Mouse (Mus musculus) hindbrain, embryonic 12.5 days (tissue): Measurements from ENCODE around the gene Opcml. TPM values are rescaled to one million over a fixed set of nuclear protein-coding genes. Genes with fewer than 3 reads are reported as not detected.

ENCODE experiments used
- ATAC-seq: fragments of 200-750 bp; cut with Nextera tagmentation; 2 replicates; pipeline ENCODE4 v1.8.0; 2017; ENCODE audit warnings: moderate TSS enrichment; ENCODE audit not compliant: low FRiP score
- H3K27ac ChIP-seq: fragments of 300-500 bp; sonication (generic); 2 replicates; pipeline ENCODE4 v1.5.1; 2016; ENCODE audit warnings: mild to moderate bottlenecking
- H3K27me3 ChIP-seq: fragments of 300-500 bp; sonication (generic); 2 replicates; pipeline ENCODE4 v1.6.1; 2016; ENCODE audit warnings: mild to moderate bottlenecking
- H3K36me3 ChIP-seq: fragments of 300-500 bp; sonication (generic); 2 replicates; pipeline ENCODE4 v1.6.1; 2016; ENCODE audit warnings: mild to moderate bottlenecking
- H3K4me1 ChIP-seq: fragments of 300-500 bp; sonication (generic); 2 replicates; pipeline ENCODE4 v1.6.1; 2016
- H3K4me2 ChIP-seq: fragments of 300-500 bp; sonication (generic); replicated peaks from 2 replicates; pipeline ENCODE4 v1.6.1; 2016; ENCODE audit warnings: mild to moderate bottlenecking
- H3K4me3 ChIP-seq: fragments of 300-500 bp; sonication (generic); 2 replicates; pipeline ENCODE4 v1.5.1; 2016; ENCODE audit warnings: mild to moderate bottlenecking
- H3K9ac ChIP-seq: fragments of 300-500 bp; sonication (generic); 2 replicates; pipeline ENCODE4 v1.6.1; 2016; ENCODE audit warnings: mild to moderate bottlenecking, moderate library complexity
- H3K9me3 ChIP-seq: fragments of 300-500 bp; sonication (generic); replicated peaks from 2 replicates; pipeline ENCODE4 v1.6.1; 2016; ENCODE audit warnings: mild to moderate bottlenecking
- WGBS: fragments of 180-500 bp; shearing (Covaris S2); methylation state at CpG from one replicate; pipeline ENCODE4 v1.1.7; 2016; 5-methylcytosine and 5-hydroxymethylcytosine counted together
- polyA plus RNA-seq: library from polyadenylated mRNA; unstranded; fragments of >200 nt; fragmentation: Nextera tagmentation; extraction: Ambion mirVana; gene quantifications from 2 replicates; pipeline ENCODE4 v1.2.1, GENCODE M21; 2016

The Opcml gene
- polyA plus RNA-seq, 1 experiment from 2014 or later, result 10.8 TPM

DNA sequence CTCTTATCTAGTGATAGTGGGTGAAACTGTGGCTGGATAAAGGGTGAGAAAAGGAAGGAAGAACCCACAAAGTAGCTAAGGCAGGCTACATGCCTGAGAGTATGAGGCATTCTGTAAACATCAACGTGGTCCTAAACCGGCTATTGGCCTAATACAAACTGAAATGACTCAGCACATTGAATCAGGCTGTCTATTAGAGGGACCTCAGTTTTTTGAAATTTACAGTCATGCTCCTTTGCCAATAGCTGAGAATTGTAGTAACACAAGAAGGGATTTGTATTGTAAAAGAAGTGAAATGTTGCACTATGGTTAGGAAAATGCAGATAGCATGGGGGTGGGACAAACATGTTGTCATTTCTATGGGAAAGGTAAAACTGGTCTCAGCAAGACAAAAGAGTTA is 10.4 kb downstream of the Opcml start:
- H3K4me3 ChIP-seq, result no peak overlapping the region
- ATAC-seq, result no peak
- H3K36me3 ChIP-seq, result no peaks in the 10 kb centered on the region
- no peak overlapping the region for H3K27ac ChIP-seq
- no peaks in the 10 kb centered on the region for H3K9me3 ChIP-seq
- H3K4me1 ChIP-seq, result no peaks in the 10 kb centered on the region
- H3K9ac ChIP-seq, result no peak overlapping the region
- H3K4me2 ChIP-seq, result no peak overlapping the region
- WGBS, result 84% methylated on average over 2 of the region's 2 CpGs
- H3K27me3 ChIP-seq, result no peaks in the 10 kb centered on the region

DNA sequence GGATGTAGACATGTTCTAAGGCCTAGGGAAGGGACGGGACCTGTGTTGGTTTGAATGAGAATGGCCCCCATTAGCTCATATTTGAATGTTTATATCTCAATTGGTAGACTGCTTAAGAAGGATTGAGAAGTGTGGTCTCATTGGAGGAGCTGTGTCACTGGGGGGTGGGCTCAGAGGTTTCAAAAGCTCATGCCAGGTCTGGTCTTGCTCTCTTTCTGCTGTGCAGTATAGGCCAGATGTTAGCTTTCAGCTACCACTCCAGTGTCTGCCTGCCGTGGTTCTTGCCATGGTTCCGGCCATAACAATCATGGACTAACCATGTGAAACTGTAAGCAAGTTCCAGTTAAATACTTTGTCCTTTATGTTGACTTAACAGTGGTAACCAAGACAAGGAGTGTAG is 11.2 kb downstream of the Opcml start:
- no peak overlapping the region for H3K9ac ChIP-seq
- no peak overlapping the region for H3K4me2 ChIP-seq
- no peaks in the 10 kb centered on the region for H3K9me3 ChIP-seq
- H3K4me3 ChIP-seq, result no peak overlapping the region
- no peaks in the 10 kb centered on the region for H3K4me1 ChIP-seq
- 88% methylated on average over 3 of the region's 3 CpGs for WGBS
- no peaks in the 10 kb centered on the region for H3K36me3 ChIP-seq
- H3K27ac ChIP-seq, result no peak overlapping the region
- no peaks in the 10 kb centered on the region for H3K27me3 ChIP-seq
- ATAC-seq, result no peak

DNA sequence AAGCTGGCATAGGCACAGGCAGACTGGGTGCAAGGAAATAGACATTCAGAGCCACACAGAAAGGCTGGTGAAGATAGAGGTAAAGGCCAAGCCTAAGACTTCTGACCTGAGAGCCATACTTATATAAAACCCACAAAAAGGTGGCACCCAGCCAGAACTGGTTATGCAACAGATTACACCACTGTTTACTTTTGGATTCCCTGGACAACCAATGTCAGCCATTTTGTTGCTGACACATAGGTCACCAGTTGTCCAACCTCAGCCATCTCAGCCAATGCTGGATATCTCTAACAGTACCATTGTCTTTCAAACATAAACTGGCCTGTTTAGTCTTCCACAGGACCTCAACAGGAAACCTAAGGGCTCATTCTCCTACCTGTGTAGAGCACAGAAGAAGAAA is 11.8 kb downstream of the Opcml start:
- H3K9me3 ChIP-seq, result no peaks in the 10 kb centered on the region
- H3K4me1 ChIP-seq, result no peaks in the 10 kb centered on the region
- H3K36me3 ChIP-seq, result no peaks in the 10 kb centered on the region
- no peaks in the 10 kb centered on the region for H3K27me3 ChIP-seq
- H3K9ac ChIP-seq, result no peak overlapping the region
- no peak overlapping the region for H3K27ac ChIP-seq
- no peak overlapping the region for H3K4me3 ChIP-seq
- no peak overlapping the region for H3K4me2 ChIP-seq
- no peak for ATAC-seq

DNA sequence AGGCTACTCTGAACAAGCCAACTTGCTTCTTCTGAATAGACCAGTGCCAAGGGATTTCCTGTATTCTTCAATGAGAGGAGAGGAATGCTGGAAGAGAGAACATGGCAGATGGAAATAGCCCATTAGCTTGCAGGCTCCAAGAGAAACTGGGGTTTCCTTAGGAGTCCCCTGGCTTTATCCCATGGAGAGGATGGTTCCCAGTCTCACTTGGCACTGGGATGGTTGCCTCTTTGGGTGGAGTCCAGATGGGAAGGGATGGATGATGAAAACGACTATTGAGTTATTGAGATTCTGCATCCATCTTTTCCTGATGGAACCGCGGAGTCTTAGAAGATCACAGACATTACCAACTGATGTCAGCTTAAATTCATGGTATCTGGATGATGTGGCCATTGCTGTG is 13.9 kb downstream of the Opcml start:
- H3K9ac ChIP-seq, result no peak overlapping the region
- no peaks in the 10 kb centered on the region for H3K9me3 ChIP-seq
- no peak for ATAC-seq
- H3K36me3 ChIP-seq, result no peaks in the 10 kb centered on the region
- H3K27ac ChIP-seq, result no peak overlapping the region
- H3K4me1 ChIP-seq, result no peaks in the 10 kb centered on the region
- 90% methylated on average over 3 of the region's 3 CpGs for WGBS
- H3K4me2 ChIP-seq, result no peak overlapping the region
- H3K27me3 ChIP-seq, result no peaks in the 10 kb centered on the region
- no peak overlapping the region for H3K4me3 ChIP-seq

DNA sequence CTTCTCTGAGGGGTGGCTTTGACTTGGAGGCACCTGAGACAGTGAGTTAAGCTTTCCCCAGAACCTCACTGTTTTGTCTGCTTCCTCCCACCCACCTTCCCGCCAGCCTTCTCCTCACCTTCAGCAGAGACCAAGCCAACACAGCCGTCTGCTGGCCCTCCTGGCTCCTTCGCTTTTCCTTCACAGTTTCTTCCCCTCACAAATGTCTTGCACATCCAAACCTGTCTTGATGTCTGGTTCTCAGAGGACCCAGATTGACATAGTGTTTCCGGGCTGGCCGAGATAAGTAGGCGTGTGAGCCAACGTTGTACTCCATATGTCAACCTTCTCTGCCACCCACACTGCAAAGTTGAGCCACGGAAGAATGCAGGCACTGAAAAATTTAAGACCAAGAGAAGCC is 19.2 kb downstream of the Opcml start:
- Histone ChIP-seq H3K4me1 (no peaks in the 10 kb centered on the region), H3K9me3 (no peaks in the 10 kb centered on the region), H3K4me2 (no peak overlapping the region), H3K27me3 (no peaks in the 10 kb centered on the region), H3K36me3 (no peaks in the 10 kb centered on the region), H3K4me3 (no peak overlapping the region), H3K27ac (no peak overlapping the region), H3K9ac (no peak overlapping the region)
- no peak for ATAC-seq
- 95% methylated on average over 8 of the region's 8 CpGs for WGBS

GRCm38 (mm10) chr9:27813207-27813790 is 22.7 kb downstream of the Opcml start:
- H3K36me3 ChIP-seq, result no peaks in the 10 kb centered on the region
- ATAC-seq, result no peak
- WGBS, result 37% methylated on average over 3 of the region's 3 CpGs

DNA sequence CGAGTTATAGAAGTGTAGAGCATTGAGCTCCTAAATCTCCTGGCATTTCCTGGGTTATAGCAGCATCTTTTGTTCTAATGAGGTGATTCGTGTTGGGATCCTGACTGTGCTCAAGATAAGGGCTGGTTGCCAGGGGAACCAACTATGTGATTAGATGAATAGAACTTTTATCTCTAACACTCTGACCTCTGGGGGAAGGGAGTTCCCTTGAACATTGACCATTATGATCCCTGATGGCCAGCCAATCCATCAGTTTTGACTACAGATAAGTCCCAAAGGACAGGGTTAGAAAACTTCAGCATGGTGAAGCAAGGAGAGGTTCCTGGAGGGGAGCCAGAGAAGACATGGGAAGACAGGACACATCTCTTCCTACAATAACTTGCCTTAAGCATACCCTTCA is 23.6 kb downstream of the Opcml start:
- Histone ChIP-seq H3K9ac (no peak overlapping the region), H3K4me2 (no peak overlapping the region), H3K27ac (no peak overlapping the region), H3K36me3 (no peaks in the 10 kb centered on the region), H3K4me1 (no peaks in the 10 kb centered on the region), H3K4me3 (no peak overlapping the region), H3K9me3 (no peaks in the 10 kb centered on the region), H3K27me3 (no peaks in the 10 kb centered on the region)
- no peak for ATAC-seq
- WGBS, result 33% methylated on average over 2 of the region's 2 CpGs

More at GRCm38 (mm10) chr9:27813207-27813790, 22.7 kb downstream of the Opcml start:
- Histone ChIP-seq H3K9me3 (no peaks in the 10 kb centered on the region), H3K4me1 (no peaks in the 10 kb centered on the region), H3K27me3 (no peaks in the 10 kb centered on the region), H3K27ac (no peak overlapping the region), H3K4me2 (no peak overlapping the region), H3K9ac (no peak overlapping the region), H3K4me3 (no peak overlapping the region)

DNA sequence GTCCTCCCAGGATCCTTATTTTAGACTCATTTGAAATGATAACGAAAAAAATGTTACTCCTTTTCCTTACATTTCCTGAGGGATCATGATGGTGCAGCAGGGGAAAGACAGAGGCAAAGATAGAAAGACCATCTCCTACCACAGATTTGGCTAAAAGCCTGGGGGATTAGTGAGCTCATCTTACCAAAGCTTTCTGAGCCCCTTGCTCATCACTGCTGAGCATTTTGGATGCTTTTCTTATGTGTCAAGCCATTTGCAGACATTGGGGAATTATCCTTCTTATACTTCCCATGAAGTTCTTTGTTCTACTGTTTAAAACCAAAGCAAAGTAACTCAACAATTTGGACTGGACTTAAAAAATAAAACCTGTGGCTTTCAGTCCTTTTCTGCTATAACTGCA is 30.6 kb downstream of the Opcml start:
- Histone ChIP-seq H3K4me2 (no peak overlapping the region), H3K9me3 (no peaks in the 10 kb centered on the region), H3K4me1 (no peaks in the 10 kb centered on the region), H3K27ac (no peak overlapping the region), H3K36me3 (no peaks in the 10 kb centered on the region), H3K27me3 (no peaks in the 10 kb centered on the region), H3K4me3 (no peak overlapping the region), H3K9ac (no peak overlapping the region)
- WGBS, result 76% methylated on average over 1 of the region's 1 CpGs
- no peak for ATAC-seq

- H3K4me3 ChIP-seq, result no peak overlapping the region
These were observed 32.1 kb downstream of the Opcml start for GRCm38 (mm10) chr9:27822681-27823080.

DNA sequence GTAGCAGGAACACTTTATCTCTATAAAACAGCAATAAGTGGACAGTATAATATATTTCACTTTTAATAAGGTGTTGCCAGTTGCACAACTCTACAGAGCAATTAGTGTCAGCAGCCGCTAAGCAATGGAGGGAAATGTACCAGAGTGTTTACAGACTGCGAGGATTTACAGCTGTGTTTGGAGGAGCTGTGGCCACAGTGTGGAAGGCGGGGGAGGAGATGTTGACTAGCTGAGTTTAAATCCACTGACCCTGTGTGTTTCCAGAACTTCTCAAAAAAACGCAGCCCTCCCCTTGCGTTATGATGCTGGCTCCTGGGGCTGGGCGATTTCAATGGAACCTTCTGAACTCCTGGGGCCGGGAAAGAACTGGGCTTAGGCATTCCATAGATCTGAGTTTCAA is 33.8 kb downstream of the Opcml start:
- Histone ChIP-seq H3K4me1 (no peaks in the 10 kb centered on the region), H3K36me3 (no peaks in the 10 kb centered on the region), H3K4me3 (no peak overlapping the region), H3K4me2 (no peak overlapping the region), H3K27me3 (no peaks in the 10 kb centered on the region), H3K9ac (no peak overlapping the region), H3K9me3 (no peaks in the 10 kb centered on the region), H3K27ac (no peak overlapping the region)
- ATAC-seq, result no peak
- WGBS, result 85% methylated on average over 7 of the region's 7 CpGs

More at GRCm38 (mm10) chr9:27822681-27823080, 32.1 kb downstream of the Opcml start:
- no peaks in the 10 kb centered on the region for H3K9me3 ChIP-seq
- no peaks in the 10 kb centered on the region for H3K27me3 ChIP-seq
- H3K27ac ChIP-seq, result no peak overlapping the region
- H3K4me1 ChIP-seq, result no peaks in the 10 kb centered on the region
- ATAC-seq, result no peak
- no peak overlapping the region for H3K4me2 ChIP-seq
- H3K9ac ChIP-seq, result no peak overlapping the region
- 92% methylated on average over 6 of the region's 6 CpGs for WGBS
- H3K36me3 ChIP-seq, result no peaks in the 10 kb centered on the region

GRCm38 (mm10) chr9:27830519-27830918 is 39.9 kb downstream of the Opcml start:
- 52% methylated on average over 5 of the region's 5 CpGs for WGBS
- no peak overlapping the region for H3K27ac ChIP-seq

GRCm38 (mm10) chr9:27842806-27843205 is 52.2 kb downstream of the Opcml start:
- WGBS, result 76% methylated on average over 5 of the region's 5 CpGs
- Histone ChIP-seq H3K4me2 (no peak overlapping the region), H3K9me3 (no peaks in the 10 kb centered on the region), H3K27me3 (no peaks in the 10 kb centered on the region), H3K27ac (no peak overlapping the region), H3K4me3 (no peak overlapping the region), H3K9ac (no peak overlapping the region), H3K4me1 (0 out of 2 replicates have a peak, but pooled peaks cover 3% of the 10 kb centered on the region), H3K36me3 (no peaks in the 10 kb centered on the region)
- ATAC-seq, result no peak

More at GRCm38 (mm10) chr9:27830519-27830918, 39.9 kb downstream of the Opcml start:
- 0 out of 2 replicates have a peak, but pooled peaks cover 2% of the 10 kb centered on the region for H3K4me1 ChIP-seq
- no peak overlapping the region for H3K4me2 ChIP-seq
- ATAC-seq, result no peak
- no peaks in the 10 kb centered on the region for H3K27me3 ChIP-seq
- H3K9ac ChIP-seq, result no peak overlapping the region
- no peaks in the 10 kb centered on the region for H3K9me3 ChIP-seq
- no peak overlapping the region for H3K4me3 ChIP-seq
- H3K36me3 ChIP-seq, result no peaks in the 10 kb centered on the region

DNA sequence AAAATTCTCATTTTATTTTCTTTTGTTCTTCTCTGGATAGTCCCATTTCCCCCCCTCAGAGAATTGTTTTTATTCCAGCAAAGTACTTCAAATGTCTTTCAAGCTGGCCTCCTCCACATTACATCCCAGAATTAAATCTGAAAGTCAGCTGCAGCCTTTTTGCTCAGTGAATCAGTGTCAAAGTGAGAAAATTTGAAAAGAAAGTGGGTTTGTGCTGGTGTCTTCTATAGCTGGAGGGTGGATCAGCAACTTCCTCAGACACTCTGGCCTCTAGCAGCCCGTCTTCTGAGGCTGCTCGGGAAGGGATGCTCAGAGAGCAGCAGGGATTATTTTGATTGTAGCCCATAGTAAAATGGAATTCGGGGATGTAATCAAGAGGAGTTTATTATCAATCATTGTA is 81.0 kb downstream of the Opcml start:
- H3K9ac ChIP-seq, result no peak overlapping the region
- no peak overlapping the region for H3K4me3 ChIP-seq
- no peaks in the 10 kb centered on the region for H3K4me1 ChIP-seq
- no peaks in the 10 kb centered on the region for H3K36me3 ChIP-seq
- no peaks in the 10 kb centered on the region; the same call in 1 of the 2 replicates for H3K9me3 ChIP-seq
- no peak overlapping the region for H3K27ac ChIP-seq
- no peak for ATAC-seq
- WGBS, result 85% methylated on average over 3 of the region's 3 CpGs
- H3K4me2 ChIP-seq, result no peak overlapping the region
- no peaks in the 10 kb centered on the region for H3K27me3 ChIP-seq
